Mouse (Mus musculus): ENCODE results near the gene Fbrs. TPM values are rescaled to one million over a fixed set of nuclear protein-coding genes. Genes with fewer than 3 reads are reported as not detected.

The Fbrs gene
- polyA plus RNA-seq, 1 experiment from 2014 or later: 12.7 TPM

- Histone ChIP-seq H3K4me3 (peak within 1 kb of the TSS; percentile 89), H3K4me2 (replicated peaks) (peak within 1 kb of the TSS; percentile 57), H3K36me3 (peaks cover 19% of the 10 kb centered on the region), H3K27me3 (no peaks in the 10 kb centered on the region), H3K9me3 (no peaks in the 10 kb centered on the region), H3K27ac (replicated peaks) (peak within 1 kb of the TSS; percentile 99), H3K4me1 (peaks cover 26% of the 10 kb centered on the region), H3K9ac (replicated peaks) (peak within 1 kb of the TSS; percentile 91)
- ATAC-seq (replicated peaks): peak; percentile 100
- 0% methylated on average over 37 of the region's 37 CpGs for WGBS
Measured at GRCm38 (mm10) chr7:127511808-127512230, 32.8 kb downstream of the Fbrs start, which contains the start of gene Srcap. Gene Srcap (plus strand): TSS chr7:127511983.

- under 1% methylated on average over 89 of the region's 93 CpGs for WGBS
- H3K9me3 ChIP-seq: no peaks in the 10 kb centered on the region
- peak; percentile 83 for ATAC-seq (replicated peaks)
Measured at GRCm38 (mm10) chr7:127512231-127513015, 33.4 kb downstream of the Fbrs start.

GRCm38 (mm10) chr7:127513016-127513390, 34.0 kb downstream of the Fbrs start:
- Histone ChIP-seq H3K9me3 (no peaks in the 10 kb centered on the region), H3K9ac (replicated peaks) (peak overlapping the region; percentile 91), H3K27ac (replicated peaks) (peak overlapping the region; percentile 99), H3K4me1 (peaks cover 26% of the 10 kb centered on the region), H3K4me2 (replicated peaks) (peak overlapping the region; percentile 57), H3K4me3 (peak overlapping the region; percentile 89), H3K36me3 (peaks cover 31% of the 10 kb centered on the region), H3K27me3 (no peaks in the 10 kb centered on the region)
- ATAC-seq (replicated peaks): no peak
- WGBS: 38% methylated on average over 8 of the region's 8 CpGs

More at GRCm38 (mm10) chr7:127512231-127513015, 33.4 kb downstream of the Fbrs start:
- Histone ChIP-seq H3K4me2 (replicated peaks) (peak overlapping the region; percentile 57), H3K4me1 (peaks cover 26% of the 10 kb centered on the region), H3K27me3 (no peaks in the 10 kb centered on the region), H3K27ac (replicated peaks) (peak overlapping the region; percentile 99), H3K36me3 (peaks cover 25% of the 10 kb centered on the region), H3K9ac (replicated peaks) (peak overlapping the region; percentile 91), H3K4me3 (peak overlapping the region; percentile 89)

GRCm38 (mm10) chr7:127513781-127514180, 34.8 kb downstream of the Fbrs start:
- no peak overlapping the region for H3K9ac ChIP-seq (replicated peaks)

GRCm38 (mm10) chr7:127515846-127516245, 36.8 kb downstream of the Fbrs start:
- Histone ChIP-seq H3K36me3 (peaks cover 53% of the 10 kb centered on the region), H3K4me2 (replicated peaks) (no peak overlapping the region), H3K27ac (replicated peaks) (no peak overlapping the region), H3K9ac (replicated peaks) (no peak overlapping the region), H3K9me3 (no peaks in the 10 kb centered on the region), H3K4me3 (no peak overlapping the region), H3K4me1 (peaks cover 26% of the 10 kb centered on the region), H3K27me3 (no peaks in the 10 kb centered on the region)
- 88% methylated on average over 7 of the region's 7 CpGs for WGBS
- no peak for ATAC-seq (replicated peaks)

More at GRCm38 (mm10) chr7:127513781-127514180, 34.8 kb downstream of the Fbrs start:
- no peaks in the 10 kb centered on the region for H3K9me3 ChIP-seq
- peaks cover 26% of the 10 kb centered on the region for H3K4me1 ChIP-seq
- H3K27ac ChIP-seq (replicated peaks): 0 out of 2 replicates have a peak overlapping the region, but pooled peaks have one; percentile 0
- no peak for ATAC-seq (replicated peaks)
- H3K36me3 ChIP-seq: peaks cover 36% of the 10 kb centered on the region
- WGBS: 81% methylated on average over 3 of the region's 3 CpGs
- H3K4me2 ChIP-seq (replicated peaks): peak overlapping the region; percentile 57; the same call in 1 of the 2 replicates
- H3K4me3 ChIP-seq: peak overlapping the region; percentile 89
- no peaks in the 10 kb centered on the region for H3K27me3 ChIP-seq

GRCm38 (mm10) chr7:127516344-127516743, 37.3 kb downstream of the Fbrs start:
- 84% methylated on average over 7 of the region's 7 CpGs for WGBS
- Histone ChIP-seq H3K36me3 (peaks cover 58% of the 10 kb centered on the region), H3K4me2 (replicated peaks) (no peak overlapping the region), H3K4me1 (peaks cover 22% of the 10 kb centered on the region), H3K27me3 (no peaks in the 10 kb centered on the region), H3K4me3 (no peak overlapping the region), H3K27ac (replicated peaks) (no peak overlapping the region), H3K9me3 (no peaks in the 10 kb centered on the region), H3K9ac (replicated peaks) (no peak overlapping the region)
- ATAC-seq (replicated peaks): no peak

GRCm38 (mm10) chr7:127519284-127519683, 40.3 kb downstream of the Fbrs start, which contains the start of gene Gm42715:
Gene Gm42715 (plus strand): TSS chr7:127519584.
- Histone ChIP-seq H3K36me3 (peaks cover 87% of the 10 kb centered on the region), H3K27ac (replicated peaks) (no peak within 1 kb of the TSS), H3K9me3 (no peaks in the 10 kb centered on the region), H3K27me3 (no peaks in the 10 kb centered on the region), H3K4me3 (no peak within 1 kb of the TSS), H3K9ac (replicated peaks) (no peak within 1 kb of the TSS), H3K4me1 (peaks cover 5% of the 10 kb centered on the region; the same call in 1 of the 2 replicates), H3K4me2 (replicated peaks) (no peak within 1 kb of the TSS)
- WGBS: 95% methylated on average over 3 of the region's 3 CpGs
- no peak for ATAC-seq (replicated peaks)

Small RNA genes lying within 50 kb of the gene (microRNA-seq; reads per million reads assigned to microRNA genes)
- gene Gm47278: not detected
- gene Mir7060: not detected

Other genes with a start within 250 kb of the Fbrs start
- 70.7 and 71.5 TPM in 2 replicates for gene Zfp553, start 246.1 kb upstream of the Fbrs start, polyA plus RNA-seq (2015; fragmentation: Nextera tagmentation; extraction: Ambion mirVana)
- gene Sept1, start 246.1 kb upstream of the Fbrs start, polyA plus RNA-seq (2015; fragmentation: Nextera tagmentation; extraction: Ambion mirVana): 21.8 and 27.8 TPM in 2 replicates
- gene Zfp771, start 234.9 kb upstream of the Fbrs start, polyA plus RNA-seq (2015; fragmentation: Nextera tagmentation; extraction: Ambion mirVana): 65.2 and 65.9 TPM in 2 replicates
- gene Dctpp1, start 218.5 kb upstream of the Fbrs start, polyA plus RNA-seq (2015; fragmentation: Nextera tagmentation; extraction: Ambion mirVana): 159 and 166 TPM in 2 replicates
- 48.7 and 49.5 TPM in 2 replicates for gene Sephs2, start 205.1 kb upstream of the Fbrs start, polyA plus RNA-seq (2015; fragmentation: Nextera tagmentation; extraction: Ambion mirVana)
- 0.22 and 0.28 TPM in 2 replicates for gene Itgal, start 182.9 kb upstream of the Fbrs start, polyA plus RNA-seq (2015; fragmentation: Nextera tagmentation; extraction: Ambion mirVana)
- 12.1 and 12.7 TPM in 2 replicates for gene Zfp768, start 133.6 kb upstream of the Fbrs start, polyA plus RNA-seq (2015; fragmentation: Nextera tagmentation; extraction: Ambion mirVana)
- gene Zfp747, start 103.1 kb upstream of the Fbrs start, polyA plus RNA-seq (2015; fragmentation: Nextera tagmentation; extraction: Ambion mirVana): 7.6 and 8.9 TPM in 2 replicates
- 4.8 and 5.5 TPM in 2 replicates for gene 9130019O22Rik, start 92.0 kb upstream of the Fbrs start, polyA plus RNA-seq (2015; fragmentation: Nextera tagmentation; extraction: Ambion mirVana)
- gene E430018J23Rik, start 85.6 kb upstream of the Fbrs start, polyA plus RNA-seq (2015; fragmentation: Nextera tagmentation; extraction: Ambion mirVana): 5.4 and 5.9 TPM in 2 replicates
- 4.6 and 6.1 TPM in 2 replicates for gene Zfp764, start 72.4 kb upstream of the Fbrs start, polyA plus RNA-seq (2015; fragmentation: Nextera tagmentation; extraction: Ambion mirVana)
- 27.8 and 29.5 TPM in 2 replicates for gene Zfp688, start 57.1 kb upstream of the Fbrs start, polyA plus RNA-seq (2015; fragmentation: Nextera tagmentation; extraction: Ambion mirVana)
- gene Zfp689, start 30.0 kb upstream of the Fbrs start, polyA plus RNA-seq (2015; fragmentation: Nextera tagmentation; extraction: Ambion mirVana): 16.2 and 17.1 TPM in 2 replicates
- gene Prr14, start 19.6 kb upstream of the Fbrs start, polyA plus RNA-seq (2015; fragmentation: Nextera tagmentation; extraction: Ambion mirVana): 48.5 and 50.9 TPM in 2 replicates
- 54.1 and 64.2 TPM in 2 replicates for gene Srcap, start 32.8 kb downstream of the Fbrs start, polyA plus RNA-seq (2015; fragmentation: Nextera tagmentation; extraction: Ambion mirVana)
- gene Gm42715, start 40.4 kb downstream of the Fbrs start, polyA plus RNA-seq (2015; fragmentation: Nextera tagmentation; extraction: Ambion mirVana): 17.2 and 17.7 TPM in 2 replicates
- 3.7 and 5.3 TPM in 2 replicates for gene Tmem265, start 82.2 kb downstream of the Fbrs start, polyA plus RNA-seq (2015; fragmentation: Nextera tagmentation; extraction: Ambion mirVana)
- 59.7 and 62.3 TPM in 2 replicates for gene Phkg2, start 94.1 kb downstream of the Fbrs start, polyA plus RNA-seq (2015; fragmentation: Nextera tagmentation; extraction: Ambion mirVana)
- gene Ccdc189, start 109.4 kb downstream of the Fbrs start, polyA plus RNA-seq (2015; fragmentation: Nextera tagmentation; extraction: Ambion mirVana): 11.8 TPM in 2 replicates
- 51.1 and 52.4 TPM in 2 replicates for gene Rnf40, start 109.6 kb downstream of the Fbrs start, polyA plus RNA-seq (2015; fragmentation: Nextera tagmentation; extraction: Ambion mirVana)
- gene Zfp629, start 136.6 kb downstream of the Fbrs start, polyA plus RNA-seq (2015; fragmentation: Nextera tagmentation; extraction: Ambion mirVana): 18.7 and 18.9 TPM in 2 replicates
- 43.1 and 47.9 TPM in 2 replicates for gene Bcl7c, start 229.7 kb downstream of the Fbrs start, polyA plus RNA-seq (2015; fragmentation: Nextera tagmentation; extraction: Ambion mirVana)
- 3.8 and 5.8 TPM in 2 replicates for gene Ctf1, start 233.5 kb downstream of the Fbrs start, polyA plus RNA-seq (2015; fragmentation: Nextera tagmentation; extraction: Ambion mirVana)